Mouse (Mus musculus) layer of hippocampus, adult 9-11 months (tissue): ENCODE results near the gene Aven.

ENCODE experiments used
- DNase-seq: peaks from one replicate; pipeline ENCODE4 v3.0.0; 2022

The Aven gene

GRCm38 (mm10) chr2:112491629-112492028 is 1.1 kb upstream of the Aven start:
- DNase-seq, result no peak

GRCm38 (mm10) chr2:112492431-112492855 is 321 bp upstream of the Aven start:
- DNase-seq, result no peak

GRCm38 (mm10) chr2:112493539-112494260 is 936 bp downstream of the Aven start:
- DNase-seq, result no peak

GRCm38 (mm10) chr2:112497851-112498250 is 5.1 kb downstream of the Aven start:
- DNase-seq, result no peak

- DNase-seq, result peak; percentile 82
These were observed 8.4 kb downstream of the Aven start for GRCm38 (mm10) chr2:112501209-112501608.

GRCm38 (mm10) chr2:112503978-112504377 is 11.2 kb downstream of the Aven start:
- DNase-seq, result no peak

- no peak for DNase-seq
These were observed 14.2 kb downstream of the Aven start for GRCm38 (mm10) chr2:112506841-112507435.

- DNase-seq, result no peak
These were observed 14.7 kb downstream of the Aven start for GRCm38 (mm10) chr2:112507444-112507843.

GRCm38 (mm10) chr2:112510140-112510539 is 17.4 kb downstream of the Aven start:
- no peak for DNase-seq

GRCm38 (mm10) chr2:112513036-112513435 is 20.3 kb downstream of the Aven start:
- DNase-seq, result no peak

- DNase-seq, result no peak
These were observed 24.0 kb downstream of the Aven start for GRCm38 (mm10) chr2:112516728-112517127.

GRCm38 (mm10) chr2:112517218-112517617 is 24.5 kb downstream of the Aven start:
- no peak for DNase-seq

GRCm38 (mm10) chr2:112518541-112518940 is 25.8 kb downstream of the Aven start:
- no peak for DNase-seq

- no peak for DNase-seq
These were observed 28.0 kb downstream of the Aven start for GRCm38 (mm10) chr2:112520526-112521482.

- no peak for DNase-seq
These were observed 34.2 kb downstream of the Aven start for GRCm38 (mm10) chr2:112526933-112527332.

GRCm38 (mm10) chr2:112532812-112533496 is 40.2 kb downstream of the Aven start:
- DNase-seq, result no peak

GRCm38 (mm10) chr2:112534677-112535222 is 42.0 kb downstream of the Aven start:
- no peak for DNase-seq

- no peak for DNase-seq
These were observed 46.0 kb downstream of the Aven start for GRCm38 (mm10) chr2:112538783-112539182.

GRCm38 (mm10) chr2:112541695-112542285 is 49.0 kb downstream of the Aven start:
- DNase-seq, result peak; percentile 56

- no peak for DNase-seq
These were observed 63.8 kb downstream of the Aven start for GRCm38 (mm10) chr2:112556527-112556926.

GRCm38 (mm10) chr2:112557453-112557852 is 64.7 kb downstream of the Aven start:
- no peak for DNase-seq

GRCm38 (mm10) chr2:112561549-112561948 is 68.8 kb downstream of the Aven start:
- DNase-seq, result no peak
